ENCODE assay signal across 9 mouse cellular contexts in genomic region chr12:75819481-75819880, GRCm38 (mm10). TPM values are rescaled to one million over a fixed set of nuclear protein-coding genes. Genes with fewer than 3 reads are reported as not detected.
A peak's percentile ranks its signal among the peaks of the same experiment; 100 is the strongest.
DNase-seq lines count a peak whose midpoint lies in the region; ATAC-seq and TF ChIP-seq lines count a peak whose summit lies in the region.
"Had no signal": no experiment of that assay in that cellular context is flagged by ENCODE, and none has a peak within 500 bp of the region (broad histone marks: within the 10 kb centered on the region; RNA-seq: fewer than 3 reads in every experiment).

No protein-coding gene starts in this region.

- peak overlapping the region; percentile 91 for H3K4me3 ChIP-seq in kidney, postnatal 0 days (replicated peaks; ENCODE audit: low read depth, low read length)
- H3K4me3 ChIP-seq in embryonic facial prominence, embryonic 15.5 days (replicated peaks): peak overlapping the region; percentile 87
- peak overlapping the region; percentile 83 for H3K4me3 ChIP-seq in intestine, embryonic 16.5 days (ENCODE audit: low read length)

- no peak for ATAC-seq in kidney, postnatal 0 days (replicated peaks; ENCODE audit: low FRiP score, low read depth)
- no peak for ATAC-seq in embryonic facial prominence, embryonic 15.5 days (ENCODE audit: insufficient number of reproducible peaks, low FRiP score, low TSS enrichment, low read depth)
- no peak for ATAC-seq in intestine, embryonic 16.5 days
- ATAC-seq in erythroblast, adult 5-6 weeks (replicated peaks; ENCODE audit: low FRiP score, poor library complexity, severe bottlenecking): no peak

- H3K4me1 ChIP-seq in kidney, postnatal 0 days (replicated peaks; ENCODE audit: insufficient read depth, low read length): peaks cover 8% of the 10 kb centered on the region; the same call in 1 of the 2 replicates
- H3K4me1 ChIP-seq in embryonic facial prominence, embryonic 15.5 days: peaks cover 14% of the 10 kb centered on the region
- H3K4me1 ChIP-seq in intestine, embryonic 16.5 days (ENCODE audit: control insufficient read depth, insufficient read depth, low read length): peaks cover 16% of the 10 kb centered on the region; the same call in 1 of the 2 replicates

- no peaks in the 10 kb centered on the region for H3K27me3 ChIP-seq in kidney, postnatal 0 days (ENCODE audit: insufficient read depth, low read length)
- no peaks in the 10 kb centered on the region for H3K27me3 ChIP-seq in embryonic facial prominence, embryonic 15.5 days
- no peaks in the 10 kb centered on the region for H3K27me3 ChIP-seq in intestine, embryonic 16.5 days (replicated peaks; ENCODE audit: control insufficient read depth, insufficient read depth, low read length)
- H3K27me3 ChIP-seq: Patski had no signal

- peak overlapping the region; percentile 82 for H3K4me2 ChIP-seq in kidney, postnatal 0 days (ENCODE audit: low read length)
- peak overlapping the region; percentile 92 for H3K4me2 ChIP-seq in embryonic facial prominence, embryonic 15.5 days (replicated peaks)
- peak overlapping the region; percentile 97 for H3K4me2 ChIP-seq in intestine, embryonic 16.5 days (ENCODE audit: low read depth, low read length)

- no peak for TF ChIP-seq CTCF in kidney, postnatal 0 days (IDR thresholded peaks at IDR 0.05; ENCODE audit: low read depth)

- no peaks in the 10 kb centered on the region for H3K36me3 ChIP-seq in kidney, postnatal 0 days (ENCODE audit: insufficient read depth, low read length)
- no peaks in the 10 kb centered on the region for H3K36me3 ChIP-seq in embryonic facial prominence, embryonic 15.5 days
- no peaks in the 10 kb centered on the region for H3K36me3 ChIP-seq in intestine, embryonic 16.5 days (ENCODE audit: control insufficient read depth, insufficient read depth, low read length)

- peak overlapping the region; percentile 92; the same call in 1 of the 2 replicates for H3K9ac ChIP-seq in kidney, postnatal 0 days (ENCODE audit: low read depth, low read length)
- H3K9ac ChIP-seq in embryonic facial prominence, embryonic 15.5 days: peak overlapping the region; percentile 73; the same call in 1 of the 2 replicates
- H3K9ac ChIP-seq in intestine, embryonic 16.5 days (ENCODE audit: low read depth, low read length): peak overlapping the region; percentile 82

- peak; percentile 39 for DNase-seq in kidney, postnatal 0 days (ENCODE audit: low spot score)
- no peak for DNase-seq in kidney, postnatal 4 days
- peak; percentile 17 for DNase-seq in naive thymus-derived CD4-positive, alpha-beta T cell, adult 2 months (ENCODE audit: low read depth)
- DNase-seq in frontal cortex, postnatal 10 days (ENCODE audit: low spot score in 2 of 2): no peak
- no peak for DNase-seq in ovary, postnatal 36 days (ENCODE audit: low spot score)

- peak overlapping the region; percentile 87 for H3K27ac ChIP-seq in kidney, postnatal 0 days
- no peak overlapping the region for H3K27ac ChIP-seq in embryonic facial prominence, embryonic 15.5 days (replicated peaks)
- no peak overlapping the region for H3K27ac ChIP-seq in intestine, embryonic 16.5 days (ENCODE audit: low read length)

- no peaks in the 10 kb centered on the region for H3K9me3 ChIP-seq in kidney, postnatal 0 days (replicated peaks; ENCODE audit: low read length)
- no peaks in the 10 kb centered on the region for H3K9me3 ChIP-seq in embryonic facial prominence, embryonic 15.5 days (replicated peaks)
- H3K9me3 ChIP-seq in intestine, embryonic 16.5 days (ENCODE audit: control insufficient read depth, low read length): no peaks in the 10 kb centered on the region

- 10% methylated on average over 11 of the region's 11 CpGs for WGBS in kidney, postnatal 0 days
- WGBS in embryonic facial prominence, embryonic 15.5 days: 7% methylated on average over 11 of the region's 11 CpGs
- WGBS in intestine, embryonic 16.5 days: 10% methylated on average over 11 of the region's 11 CpGs

RNA-seq across cellular contexts. Expression of gene Syne2, which starts 1.5 kb away (rescaled TPM):
- polyA plus RNA-seq in kidney, postnatal 0 days (2015; fragmentation: Nextera tagmentation; extraction: Ambion mirVana): 37.2 and 47.5 TPM in 2 replicates
- polyA plus RNA-seq in embryonic facial prominence, embryonic 15.5 days (2015; fragmentation: Nextera tagmentation; extraction: Ambion mirVana): 40.8 and 45.2 TPM in 2 replicates
- 26.1 and 28.4 TPM in 2 replicates for polyA plus RNA-seq in intestine, embryonic 16.5 days (2015; fragmentation: Nextera tagmentation; extraction: Ambion mirVana)
- total RNA-seq in erythroblast, adult 5-6 weeks (2015; ENCODE audit: low replicate concordance): 10.8 and 11.1 TPM in 2 replicates
- total RNA-seq in erythroblast, adult 5-6 weeks (2017; ENCODE audit: low replicate concordance): 6.8 and 8.5 TPM in 2 replicates

Comparison
In these comparisons a context has a peak if more than half of its experiments do, and no peak if none do; other contexts are left out.
1. DNase-seq: peak in kidney, postnatal 0 days (single experiment) and naive thymus-derived CD4-positive, alpha-beta T cell, adult 2 months (single experiment); none in kidney, postnatal 4 days (0 of 2), frontal cortex, postnatal 10 days (0 of 2) and ovary, postnatal 36 days (single experiment).
2. Peak in every context shown above with its lines, with median percentiles within 50 percentile points of each other: H3K4me2 ChIP-seq, H3K4me3 ChIP-seq and H3K9ac ChIP-seq.